Mouse (Mus musculus): ENCODE measurements at regions not wholly inside any gene's neighbourhood (a gene's known extent, or its start where the extent isn't known, plus 50 kb on each side); places are given as distances from the start of the nearest gene placed in this dataset.

DNA sequence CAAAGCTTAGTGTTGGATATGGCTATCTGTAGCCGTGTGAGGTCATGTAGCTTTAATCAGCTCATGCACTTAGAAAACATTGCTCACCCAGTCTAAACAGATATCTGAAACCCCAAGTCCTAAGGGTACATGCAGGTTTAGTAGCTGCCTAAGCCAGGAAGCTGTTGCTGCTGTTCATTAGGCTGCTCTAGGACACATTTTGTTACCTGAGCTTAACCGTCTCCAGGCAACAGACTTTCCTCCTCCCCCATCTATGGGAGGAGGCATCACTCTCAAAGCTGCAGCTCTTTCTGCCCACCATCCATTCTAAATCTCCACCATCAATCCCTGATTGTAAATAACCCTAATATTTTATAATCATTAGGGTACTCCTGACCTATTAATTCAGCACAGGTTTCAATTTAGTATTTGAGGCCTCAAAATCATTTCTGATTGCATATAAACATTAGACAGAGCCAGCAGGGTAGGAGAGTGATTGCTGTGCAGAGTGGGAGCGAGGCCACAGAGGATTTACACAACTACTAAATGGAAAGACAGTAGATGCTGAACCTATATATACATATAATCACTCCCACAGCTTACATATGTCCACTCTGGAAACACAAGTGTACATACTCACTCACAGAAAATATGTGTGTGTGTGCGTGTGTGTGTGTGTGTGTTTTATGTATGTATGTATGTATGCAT is 118.9 kb upstream of the Tbl1x start:
- no peak overlapping the region for H3K4me2 ChIP-seq (ENCODE audit: low read depth, low read length)
- no peaks in the 10 kb centered on the region for H3K36me3 ChIP-seq (ENCODE audit: control insufficient read depth, insufficient read depth, low read length)
- H3K4me3 ChIP-seq (ENCODE audit: low read depth, low read length): no peak overlapping the region
- WGBS: 65% methylated on average over 4 of the region's 4 CpGs
- no peaks in the 10 kb centered on the region for H3K27me3 ChIP-seq (ENCODE audit: control insufficient read depth, insufficient read depth, low read length)
- ATAC-seq (ENCODE audit: low read depth): peak; percentile 44; the same call in 1 of the 2 replicates
- H3K9ac ChIP-seq (replicated peaks; ENCODE audit: low read depth, low read length): no peak overlapping the region
- H3K4me1 ChIP-seq (ENCODE audit: control insufficient read depth, insufficient read depth, low read length): no peaks in the 10 kb centered on the region
- H3K27ac ChIP-seq (ENCODE audit: low read depth, low read length): no peak overlapping the region
- H3K9me3 ChIP-seq (ENCODE audit: control insufficient read depth, low read length): no peaks in the 10 kb centered on the region

GRCm38 (mm10) chrX:77406896-77407295 is 103.9 kb upstream of the Tbl1x start:
- ATAC-seq (ENCODE audit: low read depth): no peak
- Histone ChIP-seq H3K4me3 (ENCODE audit: low read depth, low read length) (no peak overlapping the region), H3K9me3 (ENCODE audit: control insufficient read depth, low read length) (no peaks in the 10 kb centered on the region), H3K27me3 (ENCODE audit: control insufficient read depth, insufficient read depth, low read length) (no peaks in the 10 kb centered on the region), H3K27ac (ENCODE audit: low read depth, low read length) (no peak overlapping the region), H3K4me2 (ENCODE audit: low read depth, low read length) (no peak overlapping the region), H3K36me3 (ENCODE audit: control insufficient read depth, insufficient read depth, low read length) (no peaks in the 10 kb centered on the region), H3K4me1 (ENCODE audit: control insufficient read depth, insufficient read depth, low read length) (no peaks in the 10 kb centered on the region), H3K9ac (replicated peaks; ENCODE audit: low read depth, low read length) (no peak overlapping the region)
- whole genome bisulfite sequencing: 95% methylated on average over 3 of the region's 3 CpGs

DNA sequence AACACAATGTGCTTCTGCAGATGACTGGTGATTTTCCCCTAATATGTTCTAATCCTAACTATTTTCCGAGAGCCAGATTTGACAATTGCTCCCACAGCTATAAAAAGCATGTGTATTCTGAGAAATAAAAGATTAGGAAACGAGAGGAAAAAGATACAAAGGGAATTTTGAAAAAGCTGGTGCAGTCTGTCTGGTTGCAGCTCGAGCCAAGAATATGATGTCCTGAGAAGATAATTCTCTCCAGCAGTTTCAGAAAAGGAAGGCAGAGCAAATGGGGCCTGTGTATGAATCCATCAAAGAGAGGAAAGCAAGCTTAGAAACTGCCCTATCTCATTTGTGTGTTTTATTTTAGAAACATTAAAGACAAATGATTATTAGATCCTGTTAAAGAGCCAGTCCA is 102.9 kb upstream of the Tbl1x start:
- Histone ChIP-seq H3K9ac (replicated peaks; ENCODE audit: low read depth, low read length) (no peak overlapping the region), H3K4me3 (ENCODE audit: low read depth, low read length) (no peak overlapping the region), H3K27ac (ENCODE audit: low read depth, low read length) (no peak overlapping the region), H3K4me1 (ENCODE audit: control insufficient read depth, insufficient read depth, low read length) (no peaks in the 10 kb centered on the region), H3K9me3 (ENCODE audit: control insufficient read depth, low read length) (no peaks in the 10 kb centered on the region), H3K4me2 (ENCODE audit: low read depth, low read length) (no peak overlapping the region), H3K36me3 (ENCODE audit: control insufficient read depth, insufficient read depth, low read length) (no peaks in the 10 kb centered on the region), H3K27me3 (ENCODE audit: control insufficient read depth, insufficient read depth, low read length) (no peaks in the 10 kb centered on the region)
- WGBS: 65% methylated on average over 3 of the region's 3 CpGs
- ATAC-seq (ENCODE audit: low read depth): no peak

DNA sequence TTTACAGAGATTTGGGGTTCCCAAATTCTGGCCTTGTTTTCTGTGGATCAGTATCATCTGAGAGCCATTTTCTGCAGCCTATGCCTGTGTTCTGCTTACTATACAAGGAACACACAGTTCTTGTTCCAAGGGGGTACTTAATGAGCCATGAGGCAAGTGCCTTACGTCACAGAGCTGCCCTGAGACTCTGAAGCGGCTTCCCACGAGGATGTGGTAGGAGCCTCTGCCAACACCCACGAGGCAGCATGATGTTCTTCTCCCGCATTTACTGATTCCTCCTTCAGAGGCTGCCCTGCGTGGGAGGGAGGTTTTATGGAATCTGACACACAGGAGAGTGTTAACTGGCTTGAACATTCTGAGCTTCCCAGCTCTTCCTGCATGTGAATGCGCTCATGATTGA is 101.4 kb upstream of the Tbl1x start:
- no peaks in the 10 kb centered on the region for H3K27me3 ChIP-seq (ENCODE audit: control insufficient read depth, insufficient read depth, low read length)
- ATAC-seq (ENCODE audit: low read depth): peak; percentile 58; the same call in 1 of the 2 replicates
- WGBS: 42% methylated on average over 7 of the region's 7 CpGs

GRCm38 (mm10) chrX:77410812-77411211 is 100.0 kb upstream of the Tbl1x start:
- H3K4me1 ChIP-seq (ENCODE audit: control insufficient read depth, insufficient read depth, low read length): no peaks in the 10 kb centered on the region
- no peak overlapping the region for H3K4me3 ChIP-seq (ENCODE audit: low read depth, low read length)
- H3K27ac ChIP-seq (ENCODE audit: low read depth, low read length): no peak overlapping the region
- H3K9ac ChIP-seq (replicated peaks; ENCODE audit: low read depth, low read length): no peak overlapping the region
- no peaks in the 10 kb centered on the region for H3K27me3 ChIP-seq (ENCODE audit: control insufficient read depth, insufficient read depth, low read length)
- no peak overlapping the region for H3K4me2 ChIP-seq (ENCODE audit: low read depth, low read length)
- no peaks in the 10 kb centered on the region for H3K9me3 ChIP-seq (ENCODE audit: control insufficient read depth, low read length)
- no peaks in the 10 kb centered on the region for H3K36me3 ChIP-seq (ENCODE audit: control insufficient read depth, insufficient read depth, low read length)
- ATAC-seq (ENCODE audit: low read depth): no peak

More for the DNA sequence above, 101.4 kb upstream of the Tbl1x start:
- Histone ChIP-seq H3K9me3 (ENCODE audit: control insufficient read depth, low read length) (no peaks in the 10 kb centered on the region), H3K4me1 (ENCODE audit: control insufficient read depth, insufficient read depth, low read length) (no peaks in the 10 kb centered on the region), H3K36me3 (ENCODE audit: control insufficient read depth, insufficient read depth, low read length) (no peaks in the 10 kb centered on the region), H3K27ac (ENCODE audit: low read depth, low read length) (no peak overlapping the region), H3K4me2 (ENCODE audit: low read depth, low read length) (no peak overlapping the region), H3K9ac (replicated peaks; ENCODE audit: low read depth, low read length) (no peak overlapping the region), H3K4me3 (ENCODE audit: low read depth, low read length) (no peak overlapping the region)

- no peaks in the 10 kb centered on the region for H3K27me3 ChIP-seq (ENCODE audit: control insufficient read depth, insufficient read depth, low read length)
- ATAC-seq (ENCODE audit: low read depth): no peak
- no peaks in the 10 kb centered on the region for H3K4me1 ChIP-seq (ENCODE audit: control insufficient read depth, insufficient read depth, low read length)
- H3K27ac ChIP-seq (ENCODE audit: low read depth, low read length): no peak overlapping the region
- H3K9ac ChIP-seq (replicated peaks; ENCODE audit: low read depth, low read length): no peak overlapping the region
- no peak overlapping the region for H3K4me2 ChIP-seq (ENCODE audit: low read depth, low read length)
- H3K9me3 ChIP-seq (ENCODE audit: control insufficient read depth, low read length): no peaks in the 10 kb centered on the region
- no peaks in the 10 kb centered on the region for H3K36me3 ChIP-seq (ENCODE audit: control insufficient read depth, insufficient read depth, low read length)
- no peak overlapping the region for H3K4me3 ChIP-seq (ENCODE audit: low read depth, low read length)
Measured at GRCm38 (mm10) chrX:77414156-77414555, 96.7 kb upstream of the Tbl1x start.

- no peak overlapping the region for H3K27ac ChIP-seq (ENCODE audit: low read depth, low read length)
- ATAC-seq (ENCODE audit: low read depth): no peak
- H3K9ac ChIP-seq (replicated peaks; ENCODE audit: low read depth, low read length): no peak overlapping the region
- no peak overlapping the region for H3K4me3 ChIP-seq (ENCODE audit: low read depth, low read length)
- H3K27me3 ChIP-seq (ENCODE audit: control insufficient read depth, insufficient read depth, low read length): no peaks in the 10 kb centered on the region
- no peaks in the 10 kb centered on the region for H3K9me3 ChIP-seq (ENCODE audit: control insufficient read depth, low read length)
- H3K4me1 ChIP-seq (ENCODE audit: control insufficient read depth, insufficient read depth, low read length): no peaks in the 10 kb centered on the region
- no peak overlapping the region for H3K4me2 ChIP-seq (ENCODE audit: low read depth, low read length)
- no peaks in the 10 kb centered on the region for H3K36me3 ChIP-seq (ENCODE audit: control insufficient read depth, insufficient read depth, low read length)
Measured at GRCm38 (mm10) chrX:77417766-77418165, 93.0 kb upstream of the Tbl1x start.

- Histone ChIP-seq H3K27ac (ENCODE audit: low read depth, low read length) (no peak overlapping the region), H3K4me1 (ENCODE audit: control insufficient read depth, insufficient read depth, low read length) (no peaks in the 10 kb centered on the region), H3K9ac (replicated peaks; ENCODE audit: low read depth, low read length) (no peak overlapping the region), H3K27me3 (ENCODE audit: control insufficient read depth, insufficient read depth, low read length) (no peaks in the 10 kb centered on the region), H3K36me3 (ENCODE audit: control insufficient read depth, insufficient read depth, low read length) (no peaks in the 10 kb centered on the region), H3K9me3 (ENCODE audit: control insufficient read depth, low read length) (no peaks in the 10 kb centered on the region), H3K4me2 (ENCODE audit: low read depth, low read length) (no peak overlapping the region), H3K4me3 (ENCODE audit: low read depth, low read length) (no peak overlapping the region)
- ATAC-seq (ENCODE audit: low read depth): no peak
- WGBS: 57% methylated on average over 2 of the region's 2 CpGs
Measured at GRCm38 (mm10) chrX:77422206-77422605, 88.6 kb upstream of the Tbl1x start.

- H3K4me3 ChIP-seq (ENCODE audit: low read depth, low read length): no peak overlapping the region
- H3K36me3 ChIP-seq (ENCODE audit: control insufficient read depth, insufficient read depth, low read length): no peaks in the 10 kb centered on the region
- H3K9ac ChIP-seq (replicated peaks; ENCODE audit: low read depth, low read length): no peak overlapping the region
- no peaks in the 10 kb centered on the region for H3K9me3 ChIP-seq (ENCODE audit: control insufficient read depth, low read length)
- no peaks in the 10 kb centered on the region for H3K27me3 ChIP-seq (ENCODE audit: control insufficient read depth, insufficient read depth, low read length)
- 88% methylated on average over 3 of the region's 3 CpGs for WGBS
- no peak for ATAC-seq (ENCODE audit: low read depth)
- H3K4me2 ChIP-seq (ENCODE audit: low read depth, low read length): no peak overlapping the region
- no peaks in the 10 kb centered on the region for H3K4me1 ChIP-seq (ENCODE audit: control insufficient read depth, insufficient read depth, low read length)
- no peak overlapping the region for H3K27ac ChIP-seq (ENCODE audit: low read depth, low read length)
Measured at GRCm38 (mm10) chrX:77424792-77425727, 85.8 kb upstream of the Tbl1x start.

Measured in neural tube, embryonic 14.5 days (tissue).